Mouse (Mus musculus): ENCODE data around the gene Tube1. TPM values are rescaled to one million over a fixed set of nuclear protein-coding genes. Genes with fewer than 3 reads are reported as not detected.

Gene Tube1
- polyA plus RNA-seq (2014; fragmentation: Nextera tagmentation; extraction: Ambion mirVana), result 8.2 and 8.8 TPM in 2 replicates

GRCm38 (mm10) chr10:39133462-39134310 is at the start of gene Tube1, which contains the start of gene Fam229b:
TSS of gene Tube1 (plus strand) at chr10:39133976.
TSS of gene Fam229b (minus strand) at chr10:39133914.
- Histone ChIP-seq H3K9ac (peak within 1 kb of the TSS; percentile 75), H3K27me3 (ENCODE audit: control insufficient read depth, insufficient read depth, low read length) (no peaks in the 10 kb centered on the region), H3K4me3 (replicated peaks; ENCODE audit: low read length) (peak within 1 kb of the TSS; percentile 64), H3K27ac (peak within 1 kb of the TSS; percentile 87), H3K9me3 (ENCODE audit: control insufficient read depth, low read length) (no peaks in the 10 kb centered on the region), H3K4me1 (replicated peaks; ENCODE audit: control insufficient read depth, insufficient read depth, low read length) (peaks cover 5% of the 10 kb centered on the region; the same call in 1 of the 2 replicates), H3K4me2 (replicated peaks) (peak within 1 kb of the TSS; percentile 78), H3K36me3 (replicated peaks; ENCODE audit: control insufficient read depth, insufficient read depth) (peaks cover 14% of the 10 kb centered on the region)
- 5% methylated on average over 47 of the region's 47 CpGs for WGBS
- DNase-seq (ENCODE audit: low spot score), result peak; percentile 95
- peak; percentile 95 for ATAC-seq (ENCODE audit: low FRiP score)

- no peak overlapping the region for H3K4me3 ChIP-seq (replicated peaks; ENCODE audit: low read length)
- no peaks in the 10 kb centered on the region for H3K4me1 ChIP-seq (replicated peaks; ENCODE audit: control insufficient read depth, insufficient read depth, low read length)
- H3K9ac ChIP-seq, result no peak overlapping the region
- H3K4me2 ChIP-seq (replicated peaks), result no peak overlapping the region
- H3K36me3 ChIP-seq (replicated peaks; ENCODE audit: control insufficient read depth, insufficient read depth), result no peaks in the 10 kb centered on the region
- no peak for DNase-seq (ENCODE audit: low spot score)
- ATAC-seq (ENCODE audit: low FRiP score), result no peak
- no peaks in the 10 kb centered on the region for H3K9me3 ChIP-seq (ENCODE audit: control insufficient read depth, low read length)
- WGBS, result 87% methylated on average over 9 of the region's 9 CpGs
- no peaks in the 10 kb centered on the region for H3K27me3 ChIP-seq (ENCODE audit: control insufficient read depth, insufficient read depth, low read length)
- no peak overlapping the region for H3K27ac ChIP-seq
Observed at GRCm38 (mm10) chr10:39096981-39097380, 36.8 kb upstream of the Tube1 start.

- Histone ChIP-seq H3K4me3 (replicated peaks; ENCODE audit: low read length) (no peak overlapping the region), H3K36me3 (replicated peaks; ENCODE audit: control insufficient read depth, insufficient read depth) (no peaks in the 10 kb centered on the region), H3K4me2 (replicated peaks) (no peak overlapping the region), H3K27ac (no peak overlapping the region), H3K9ac (no peak overlapping the region), H3K9me3 (ENCODE audit: control insufficient read depth, low read length) (no peaks in the 10 kb centered on the region), H3K4me1 (replicated peaks; ENCODE audit: control insufficient read depth, insufficient read depth, low read length) (no peaks in the 10 kb centered on the region), H3K27me3 (ENCODE audit: control insufficient read depth, insufficient read depth, low read length) (no peaks in the 10 kb centered on the region)
- no peak for DNase-seq (ENCODE audit: low spot score)
- ATAC-seq (ENCODE audit: low FRiP score), result no peak
- WGBS, result 90% methylated on average over 10 of the region's 10 CpGs
Observed at GRCm38 (mm10) chr10:39098746-39099145, 35.0 kb upstream of the Tube1 start.

- Histone ChIP-seq H3K27ac (no peak overlapping the region), H3K9me3 (ENCODE audit: control insufficient read depth, low read length) (no peaks in the 10 kb centered on the region), H3K4me1 (replicated peaks; ENCODE audit: control insufficient read depth, insufficient read depth, low read length) (peaks cover 12% of the 10 kb centered on the region; the same call in 1 of the 2 replicates), H3K36me3 (replicated peaks; ENCODE audit: control insufficient read depth, insufficient read depth) (no peaks in the 10 kb centered on the region), H3K4me2 (replicated peaks) (no peak overlapping the region), H3K9ac (no peak overlapping the region), H3K4me3 (replicated peaks; ENCODE audit: low read length) (no peak overlapping the region), H3K27me3 (ENCODE audit: control insufficient read depth, insufficient read depth, low read length) (no peaks in the 10 kb centered on the region)
- DNase-seq (ENCODE audit: low spot score), result no peak
- 96% methylated on average over 8 of the region's 8 CpGs for WGBS
- ATAC-seq (ENCODE audit: low FRiP score), result no peak
Observed at GRCm38 (mm10) chr10:39104803-39105449, 28.9 kb upstream of the Tube1 start.

GRCm38 (mm10) chr10:39106413-39106812 is 27.4 kb upstream of the Tube1 start:
- Histone ChIP-seq H3K9ac (no peak overlapping the region), H3K27me3 (ENCODE audit: control insufficient read depth, insufficient read depth, low read length) (no peaks in the 10 kb centered on the region), H3K36me3 (replicated peaks; ENCODE audit: control insufficient read depth, insufficient read depth) (no peaks in the 10 kb centered on the region), H3K9me3 (ENCODE audit: control insufficient read depth, low read length) (no peaks in the 10 kb centered on the region), H3K4me1 (replicated peaks; ENCODE audit: control insufficient read depth, insufficient read depth, low read length) (peaks cover 12% of the 10 kb centered on the region; the same call in 1 of the 2 replicates), H3K4me2 (replicated peaks) (no peak overlapping the region), H3K27ac (no peak overlapping the region), H3K4me3 (replicated peaks; ENCODE audit: low read length) (no peak overlapping the region)
- DNase-seq (ENCODE audit: low spot score) (no peak), ATAC-seq (ENCODE audit: low FRiP score) (no peak)
- 61% methylated on average over 3 of the region's 3 CpGs for WGBS

GRCm38 (mm10) chr10:39106935-39107334 is 26.8 kb upstream of the Tube1 start:
- ATAC-seq (ENCODE audit: low FRiP score) (no peak), DNase-seq (ENCODE audit: low spot score) (no peak)
- Histone ChIP-seq H3K4me2 (replicated peaks) (no peak overlapping the region), H3K9me3 (ENCODE audit: control insufficient read depth, low read length) (no peaks in the 10 kb centered on the region), H3K4me3 (replicated peaks; ENCODE audit: low read length) (no peak overlapping the region), H3K4me1 (replicated peaks; ENCODE audit: control insufficient read depth, insufficient read depth, low read length) (peaks cover 12% of the 10 kb centered on the region; the same call in 1 of the 2 replicates), H3K27me3 (ENCODE audit: control insufficient read depth, insufficient read depth, low read length) (no peaks in the 10 kb centered on the region), H3K27ac (no peak overlapping the region), H3K9ac (no peak overlapping the region), H3K36me3 (replicated peaks; ENCODE audit: control insufficient read depth, insufficient read depth) (no peaks in the 10 kb centered on the region)
- WGBS, result 34% methylated on average over 4 of the region's 4 CpGs

GRCm38 (mm10) chr10:39108837-39109488 is 24.8 kb upstream of the Tube1 start:
- Histone ChIP-seq H3K9ac (no peak overlapping the region), H3K4me1 (replicated peaks; ENCODE audit: control insufficient read depth, insufficient read depth, low read length) (peaks cover 12% of the 10 kb centered on the region; the same call in 1 of the 2 replicates), H3K9me3 (ENCODE audit: control insufficient read depth, low read length) (no peaks in the 10 kb centered on the region), H3K4me2 (replicated peaks) (no peak overlapping the region), H3K36me3 (replicated peaks; ENCODE audit: control insufficient read depth, insufficient read depth) (no peaks in the 10 kb centered on the region), H3K27me3 (ENCODE audit: control insufficient read depth, insufficient read depth, low read length) (no peaks in the 10 kb centered on the region), H3K27ac (peak overlapping the region; percentile 56; the same call in 1 of the 2 replicates), H3K4me3 (replicated peaks; ENCODE audit: low read length) (no peak overlapping the region)
- no peak for DNase-seq (ENCODE audit: low spot score)
- 67% methylated on average over 10 of the region's 10 CpGs for WGBS
- peak; percentile 54 for ATAC-seq (ENCODE audit: low FRiP score)

- H3K27ac ChIP-seq, result peak overlapping the region; percentile 56
- 46% methylated on average over 4 of the region's 4 CpGs for WGBS
- no peak overlapping the region for H3K4me3 ChIP-seq (replicated peaks; ENCODE audit: low read length)
- no peaks in the 10 kb centered on the region for H3K9me3 ChIP-seq (ENCODE audit: control insufficient read depth, low read length)
- no peak overlapping the region for H3K9ac ChIP-seq
- no peak overlapping the region for H3K4me2 ChIP-seq (replicated peaks)
- peaks cover 12% of the 10 kb centered on the region; the same call in 1 of the 2 replicates for H3K4me1 ChIP-seq (replicated peaks; ENCODE audit: control insufficient read depth, insufficient read depth, low read length)
- H3K36me3 ChIP-seq (replicated peaks; ENCODE audit: control insufficient read depth, insufficient read depth), result no peaks in the 10 kb centered on the region
- ATAC-seq (ENCODE audit: low FRiP score) (peak; percentile 51), DNase-seq (ENCODE audit: low spot score) (peak; percentile 42)
- no peaks in the 10 kb centered on the region for H3K27me3 ChIP-seq (ENCODE audit: control insufficient read depth, insufficient read depth, low read length)
Observed at GRCm38 (mm10) chr10:39109489-39109874, 24.3 kb upstream of the Tube1 start.

- Histone ChIP-seq H3K36me3 (replicated peaks; ENCODE audit: control insufficient read depth, insufficient read depth) (peaks cover 4% of the 10 kb centered on the region; the same call in 1 of the 2 replicates), H3K27me3 (ENCODE audit: control insufficient read depth, insufficient read depth, low read length) (no peaks in the 10 kb centered on the region), H3K4me1 (replicated peaks; ENCODE audit: control insufficient read depth, insufficient read depth, low read length) (no peaks in the 10 kb centered on the region), H3K9ac (no peak overlapping the region), H3K4me3 (replicated peaks; ENCODE audit: low read length) (no peak overlapping the region), H3K27ac (no peak overlapping the region), H3K4me2 (replicated peaks) (no peak overlapping the region), H3K9me3 (ENCODE audit: control insufficient read depth, low read length) (no peaks in the 10 kb centered on the region)
- WGBS, result 41% methylated on average over 4 of the region's 4 CpGs
- peak; percentile 31; the same call in 1 of the 2 replicates for ATAC-seq (ENCODE audit: low FRiP score)
- peak; percentile 40 for DNase-seq (ENCODE audit: low spot score)
Observed at GRCm38 (mm10) chr10:39121412-39121811, 12.4 kb upstream of the Tube1 start.

Measured in hindbrain, embryonic 14.5 days (tissue).